Mouse (Mus musculus): ENCODE data around the gene Kcnrg. TPM values are rescaled to one million over a fixed set of nuclear protein-coding genes. Genes with fewer than 3 reads are reported as not detected.
A peak's percentile ranks its signal among the peaks of the same experiment; 100 is the strongest.

Gene Kcnrg
- 0.97 and 1.6 TPM in 2 replicates for polyA plus RNA-seq (2015; fragmentation: Nextera tagmentation; extraction: Ambion mirVana)

GRCm38 (mm10) chr14:61607157-61607556 lies at the start of gene Kcnrg:
Kcnrg (plus strand) TSS chr14:61607457.

GRCm38 (mm10) chr14:61597968-61598367 lies 9.3 kb upstream of the Kcnrg start, which contains the start of gene Trim13:
Trim13 (plus strand) TSS chr14:61598247.

MicroRNAs within 50 kb of the gene (microRNA counts, 519-probe panel; counts per million panel counts)
- 5,966 counts per million, percentile 83 among the panel's probes with 10 or more counts for microRNA mmu-miR-15a
- microRNA mmu-miR-16 = 6,858 counts per million, percentile 94 among the panel's probes with 10 or more counts

Small RNAs within 50 kb of the gene (microRNA-seq; reads per million reads assigned to microRNA genes)
- 2,453 reads per million, percentile 85 among the genes with 10 or more reads in this experiment for gene Mir15a
- 1,998 reads per million, percentile 82 among the genes with 10 or more reads in this experiment for gene Mir16-1

Other genes starting within 250 kb of the Kcnrg start
- gene Ebpl, start 247.0 kb upstream of the Kcnrg start, polyA plus RNA-seq (2015; fragmentation: Nextera tagmentation; extraction: Ambion mirVana) = 13.4 and 13.5 TPM in 2 replicates
- gene Kpna3, start 167.6 kb upstream of the Kcnrg start, polyA plus RNA-seq (2015; fragmentation: Nextera tagmentation; extraction: Ambion mirVana) = 43.5 and 43.8 TPM in 2 replicates
- 63.0 and 67.6 TPM in 2 replicates for gene Spryd7, start 50.6 kb upstream of the Kcnrg start, polyA plus RNA-seq (2015; fragmentation: Nextera tagmentation; extraction: Ambion mirVana)
- 28.1 and 30.8 TPM in 2 replicates for gene Trim13, start 9.2 kb upstream of the Kcnrg start, polyA plus RNA-seq (2015; fragmentation: Nextera tagmentation; extraction: Ambion mirVana)

All from neural tube, postnatal 0 days (tissue).